Mouse (Mus musculus) left cerebral cortex, adult 8-10 months (tissue): ENCODE data around the gene Hdac6. TPM values are rescaled to one million over a fixed set of nuclear protein-coding genes. Genes with fewer than 3 reads are reported as not detected.
"Not testable (repeated sequence)": the region's sequence is repeated elsewhere in the genome, so short reads cannot be mapped to it uniquely, and the experiment has no call there.

Experiments
- DNase-seq, 2 experiments: peaks; one replicate each; pipeline ENCODE4 v3.0.0; 2022; ENCODE audit warnings: low spot score in 2 of 2
- total RNA-seq, 4 experiments: library from RNA; stranded (reverse); gene quantifications; 2 replicates each; pipeline ENCODE4 v1.2.4; 2022

Gene Hdac6
- total RNA-seq, 4 experiments from 2014 or later = 45.1 to 52.4 (median 46.9) TPM

- DNase-seq = no peak
Measured at GRCm38 (mm10) chrX:7922032-7922431, 25.7 kb downstream of the Hdac6 start.

- peak in 1 of 2 experiments; percentile 36 for DNase-seq
Measured at GRCm38 (mm10) chrX:7919601-7920383, 27.9 kb downstream of the Hdac6 start, which contains the start of gene Pcsk1n. Pcsk1n (plus strand) TSS chrX:7919822.

- DNase-seq = not testable (repeated sequence)
Measured at GRCm38 (mm10) chrX:7917960-7918359, 29.7 kb downstream of the Hdac6 start.

- DNase-seq = not testable (repeated sequence)
Measured at GRCm38 (mm10) chrX:7915669-7916068, 32.0 kb downstream of the Hdac6 start.

GRCm38 (mm10) chrX:7910473-7910872 lies 37.2 kb downstream of the Hdac6 start:
- DNase-seq = no peak

GRCm38 (mm10) chrX:7909242-7909641 lies 38.4 kb downstream of the Hdac6 start, which contains the start of gene Gm10490:
Gm10490 (plus strand) TSS chrX:7909542.
- DNase-seq = not testable (repeated sequence)

DNA sequence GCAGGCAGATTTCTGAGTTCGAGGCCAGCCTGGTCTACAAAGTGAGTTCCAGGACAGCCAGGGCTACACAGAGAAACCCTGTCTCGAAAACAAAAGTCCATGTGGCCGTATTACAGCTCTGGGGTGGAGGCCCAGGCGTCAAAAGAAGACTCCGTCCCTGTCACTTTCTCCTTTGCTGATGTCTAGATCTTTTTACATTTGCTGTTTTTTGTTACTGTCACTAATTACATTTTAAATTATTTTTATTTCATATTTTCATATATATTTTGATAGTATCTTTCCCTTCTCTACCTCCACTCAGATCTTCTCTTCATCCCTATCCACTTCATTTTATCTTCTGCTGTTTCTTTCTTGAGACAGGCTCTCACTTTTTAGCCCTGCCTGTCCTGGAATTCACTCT lies 40.0 kb downstream of the Hdac6 start, which contains the start of gene Gm10491:
Gene Gm10491 (minus strand): TSS at position 101 of the 400 bp plus-strand sequence.
- DNase-seq = no peak

DNA sequence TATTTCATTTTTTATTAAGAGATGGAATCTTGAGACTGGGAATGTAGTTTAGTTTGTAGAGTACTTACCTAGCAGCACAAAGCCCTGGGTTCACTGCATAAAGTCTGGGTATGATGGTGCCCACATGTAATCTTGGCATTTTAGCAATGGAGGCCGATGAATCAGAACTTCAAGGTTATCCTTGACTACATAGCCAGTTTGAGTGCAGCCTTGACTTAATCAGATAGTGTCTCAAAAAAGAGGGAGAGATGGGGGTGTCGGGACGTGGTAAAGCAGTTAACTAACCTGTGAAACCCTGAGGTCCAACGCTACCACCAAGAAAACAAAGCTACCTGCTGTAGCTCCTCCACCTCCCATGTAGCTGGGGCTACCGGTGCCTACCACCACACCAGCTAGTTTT lies 43.2 kb downstream of the Hdac6 start:
- DNase-seq = no peak

DNA sequence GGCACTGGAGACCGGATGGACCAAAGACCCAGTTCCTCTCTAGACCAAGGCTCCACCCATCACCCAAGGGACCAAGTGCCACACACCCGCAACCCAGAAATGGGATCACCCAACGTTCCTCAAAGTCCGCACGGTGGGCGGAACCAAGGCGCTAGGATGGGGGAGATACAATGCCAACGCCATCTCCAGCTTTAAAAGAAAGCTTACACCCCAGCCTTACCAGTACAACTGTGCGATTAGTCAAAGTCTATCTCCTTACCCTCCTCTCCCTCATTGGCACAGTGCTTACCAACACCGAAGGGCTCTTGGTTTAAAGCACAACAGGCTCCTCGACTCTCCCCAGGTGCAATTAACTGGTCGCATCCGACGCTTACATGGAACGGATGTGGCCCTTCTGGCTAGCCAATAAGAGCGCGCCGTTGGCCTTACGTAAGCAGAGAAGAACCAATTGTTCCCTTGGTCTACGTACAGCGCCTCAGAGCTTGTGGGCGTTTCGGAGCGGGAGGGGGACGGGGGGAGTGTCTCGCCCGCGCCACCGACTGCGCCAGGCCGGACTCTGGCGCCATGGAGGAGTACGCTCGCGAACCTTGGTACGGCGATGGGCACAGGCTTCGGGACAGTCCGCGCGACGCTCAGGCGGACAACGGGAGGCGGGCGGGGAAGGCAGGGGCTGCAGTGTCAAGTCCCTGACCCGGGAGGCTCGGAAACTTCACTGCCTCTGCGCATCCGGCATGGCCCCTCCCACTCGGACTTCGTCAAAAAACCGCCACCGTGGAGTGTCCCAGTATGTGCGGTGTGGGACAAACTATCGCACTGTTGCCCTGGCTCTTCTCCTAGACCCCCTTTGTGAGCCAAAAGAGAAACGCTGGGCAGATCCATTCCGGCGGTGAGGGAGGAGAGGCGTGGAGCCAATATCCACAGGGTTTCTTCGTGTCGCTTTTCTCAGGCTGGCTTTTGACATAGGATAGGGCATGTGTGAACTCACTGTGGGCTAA lies 48.5 kb downstream of the Hdac6 start, which contains the start of the genes Pqbp1 and Timm17b:
Gene Pqbp1 (minus strand): TSS at position 390 of the 995 bp plus-strand sequence.
Gene Timm17b (plus strand): TSS at position 478 of the 995 bp plus-strand sequence.
- peak; percentile 63 to 91 for DNase-seq

DNA sequence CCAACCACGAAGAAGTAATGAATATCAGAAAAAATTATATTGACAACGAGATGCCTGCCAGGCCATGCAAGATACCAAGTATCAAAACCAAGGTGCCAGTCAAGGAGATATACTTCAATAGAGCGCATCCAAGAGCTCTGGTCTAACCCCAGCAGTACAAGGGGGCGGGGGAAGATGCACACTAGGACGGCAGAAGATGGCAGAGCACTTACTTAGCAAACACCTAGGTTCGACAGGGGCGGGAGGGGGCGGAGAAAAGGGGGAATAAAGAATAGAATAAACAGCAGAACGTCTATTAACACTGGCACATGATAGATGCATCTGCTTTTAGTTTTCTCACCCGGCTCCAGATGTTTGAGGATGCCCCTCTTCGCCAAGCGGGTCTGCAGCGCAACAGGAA lies 49.5 kb downstream of the Hdac6 start:
- DNase-seq = no peak

GRCm38 (mm10) chrX:7883841-7884567 lies 63.7 kb downstream of the Hdac6 start, which contains the start of gene Slc35a2:
Slc35a2 (plus strand) TSS chrX:7884028.
- DNase-seq = peak; percentile 54 to 81

Other genes with a start within 250 kb of the Hdac6 start
- 10 to 100 TPM; 59.1 to 71.0 (median 67.8) TPM for gene Wdr45, start 233.6 kb downstream of the Hdac6 start, total RNA-seq
- under 1 TPM in 1 of 4 experiments, not detected in 3; 0.74 TPM for gene Gm45208, start 225.6 kb downstream of the Hdac6 start, total RNA-seq
- 100 to 1,000 TPM in 3 of 4 experiments, 10 to 100 TPM in 1; 93.3 to 107 (median 103) TPM for gene Praf2, start 219.4 kb downstream of the Hdac6 start, total RNA-seq
- gene Ccdc120, start 197.0 kb downstream of the Hdac6 start, total RNA-seq = 10 to 100 TPM; 15.7 to 26.0 (median 17.6) TPM
- gene Tfe3, start 185.3 kb downstream of the Hdac6 start, total RNA-seq = 10 to 100 TPM; 34.5 to 36.0 (median 35.1) TPM
- 100 to 1,000 TPM; 106 to 111 (median 107) TPM for gene Gripap1, start 158.1 kb downstream of the Hdac6 start, total RNA-seq
- 10 to 100 TPM in 3 of 4 experiments, 1 to 10 TPM in 1; 7.6 to 10.9 (median 10.4) TPM for gene Kcnd1, start 125.6 kb downstream of the Hdac6 start, total RNA-seq
- 10 to 100 TPM; 76.2 to 84.7 (median 78.7) TPM for gene Otud5, start 106.5 kb downstream of the Hdac6 start, total RNA-seq
- 10 to 100 TPM; 45.5 to 49.9 (median 46.2) TPM for gene Pim2, start 69.6 kb downstream of the Hdac6 start, total RNA-seq
- 10 to 100 TPM; 28.2 to 47.5 (median 42.3) TPM for gene Slc35a2, start 63.9 kb downstream of the Hdac6 start, total RNA-seq
- 10 to 100 TPM; 79.2 to 89.9 (median 84.2) TPM for gene Pqbp1, start 48.6 kb downstream of the Hdac6 start, total RNA-seq
- 10 to 100 TPM; 22.9 to 33.3 (median 29.3) TPM for gene Timm17b, start 48.5 kb downstream of the Hdac6 start, total RNA-seq
- gene Gm10491, start 40.1 kb downstream of the Hdac6 start, total RNA-seq = not detected
- 1 to 10 TPM in 1 of 4 experiments, not detected in 3; 1.4 TPM for gene Gm10490, start 38.3 kb downstream of the Hdac6 start, total RNA-seq
- gene Pcsk1n, start 28.1 kb downstream of the Hdac6 start, total RNA-seq = 100 to 1,000 TPM; 412 to 461 (median 441) TPM
- gene Eras, start 19.3 kb downstream of the Hdac6 start, total RNA-seq = not detected
- not detected for gene Gata1, start 30.2 kb upstream of the Hdac6 start, total RNA-seq
- 1 to 10 TPM in 2 of 4 experiments, under 1 TPM in 1, not detected in 1; 0.63 to 1.2 (median 1.1) TPM for gene Glod5, start 70.6 kb upstream of the Hdac6 start, total RNA-seq
- 10 to 100 TPM; 24.7 to 27.5 (median 26.6) TPM for gene Suv39h1, start 126.9 kb upstream of the Hdac6 start, total RNA-seq
- 1 to 10 TPM in 3 of 4 experiments, under 1 TPM in 1; 0.82 to 3.6 (median 2.0) TPM for gene Was, start 142.6 kb upstream of the Hdac6 start, total RNA-seq
- 100 to 1,000 TPM; 176 to 202 (median 193) TPM for gene Wdr13, start 185.0 kb upstream of the Hdac6 start, total RNA-seq
- 100 to 1,000 TPM; 134 to 198 (median 155) TPM for gene Rbm3, start 198.0 kb upstream of the Hdac6 start, total RNA-seq
- gene Tbc1d25, start 228.3 kb upstream of the Hdac6 start, total RNA-seq = 10 to 100 TPM; 12.7 to 15.0 (median 14.8) TPM
- gene Ebp, start 245.6 kb upstream of the Hdac6 start, total RNA-seq = 10 to 100 TPM; 27.4 to 35.9 (median 33.1) TPM